Mouse (Mus musculus) heart, embryonic 11.5 days (tissue): ENCODE measurements around the gene Pnkp. TPM values are rescaled to one million over a fixed set of nuclear protein-coding genes. Genes with fewer than 3 reads are reported as not detected.

Experiments
- ATAC-seq: fragments of 200-750 bp; cut with Nextera tagmentation; replicated peaks from 2 replicates; pipeline ENCODE4 v1.8.0; 2017; ENCODE audit warnings: moderate library complexity; ENCODE audit not compliant: insufficient number of reproducible peaks, low FRiP score, low TSS enrichment
- H3K27ac ChIP-seq: fragments of 300-500 bp; sonication (generic); 2 replicates; pipeline ENCODE4 v1.5.1; 2014; ENCODE audit warnings: mild to moderate bottlenecking, low read depth, low read length
- H3K27me3 ChIP-seq: fragments of 300-500 bp; sonication (generic); 2 replicates; pipeline ENCODE4 v1.6.1; 2014; ENCODE audit warnings: mild to moderate bottlenecking, low read length, mixed read lengths; ENCODE audit not compliant: control insufficient read depth, insufficient read depth
- H3K36me3 ChIP-seq: fragments of 300-500 bp; sonication (generic); 2 replicates; pipeline ENCODE4 v1.6.1; 2014; ENCODE audit warnings: mild to moderate bottlenecking, low read length, moderate library complexity, mixed read lengths; ENCODE audit not compliant: control insufficient read depth, insufficient read depth
- H3K4me1 ChIP-seq: fragments of 300-500 bp; sonication (generic); 2 replicates; pipeline ENCODE4 v1.6.1; 2014; ENCODE audit warnings: low read length; ENCODE audit not compliant: control insufficient read depth, insufficient read depth
- H3K4me2 ChIP-seq: fragments of 300-500 bp; sonication (generic); 2 replicates; pipeline ENCODE4 v1.6.1; 2014; ENCODE audit warnings: mild to moderate bottlenecking, moderate library complexity
- H3K4me3 ChIP-seq: fragments of 300-500 bp; sonication (generic); 2 replicates; pipeline ENCODE4 v1.5.1; 2014; ENCODE audit warnings: low read depth, low read length
- H3K9ac ChIP-seq: fragments of 300-500 bp; sonication (generic); 2 replicates; pipeline ENCODE4 v1.6.1; 2014; ENCODE audit warnings: mild to moderate bottlenecking, low read depth, low read length, moderate library complexity
- H3K9me3 ChIP-seq: fragments of 300-500 bp; sonication (generic); replicated peaks from 2 replicates; pipeline ENCODE4 v1.6.1; 2016; ENCODE audit warnings: low read length; ENCODE audit not compliant: control insufficient read depth
- WGBS: fragments of 180-500 bp; shearing (Covaris S2); extraction: QIAGEN DNeasy Blood & Tissue Kit; methylation state at CpG from one replicate; pipeline ENCODE4 v1.1.7; 2014; ENCODE audit not compliant: insufficient replicate concordance; 5-methylcytosine and 5-hydroxymethylcytosine counted together
- polyA plus RNA-seq: library from polyadenylated mRNA; unstranded; fragments of >200 nt; fragmentation: Nextera tagmentation; extraction: Ambion mirVana; gene quantifications from 2 replicates; pipeline ENCODE4 v1.2.1, GENCODE M21; 2014

The Pnkp gene
- polyA plus RNA-seq, 1 experiment from 2014 or later = 18.9 TPM

GRCm38 (mm10) chr7:44877833-44878232, 20.9 kb downstream of the Pnkp start:
- ATAC-seq = no peak; the same call in 1 of the 2 replicates

DNA sequence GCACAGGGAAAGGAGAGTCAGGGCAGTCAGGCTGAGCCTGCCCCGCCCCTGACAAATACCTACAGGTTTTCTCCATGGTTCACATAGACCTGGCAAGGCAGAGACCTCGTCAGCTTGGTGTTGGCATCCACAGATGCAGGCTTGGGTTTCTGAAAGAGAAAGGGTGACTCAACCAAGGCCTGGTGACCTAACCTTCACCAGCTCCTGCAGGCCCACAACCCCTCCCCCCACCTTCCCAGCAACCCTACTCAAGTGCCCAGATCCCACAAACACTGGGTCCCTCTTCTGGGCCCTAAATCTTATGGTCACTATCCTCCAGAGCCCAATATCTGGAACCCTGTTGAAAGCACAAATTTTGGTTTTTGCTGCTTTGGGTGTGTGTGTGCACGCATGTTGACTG, 26.1 kb downstream of the Pnkp start:
- H3K9me3 ChIP-seq = no peaks in the 10 kb centered on the region
- H3K27me3 ChIP-seq = no peaks in the 10 kb centered on the region
- H3K9ac ChIP-seq = no peak overlapping the region
- no peak overlapping the region for H3K4me2 ChIP-seq
- ATAC-seq = no peak
- no peak overlapping the region for H3K4me3 ChIP-seq
- H3K36me3 ChIP-seq = peaks cover 48% of the 10 kb centered on the region
- no peak overlapping the region for H3K27ac ChIP-seq
- WGBS = 96% methylated on average over 3 of the region's 3 CpGs
- H3K4me1 ChIP-seq = 0 out of 2 replicates have a peak, but pooled peaks cover 10% of the 10 kb centered on the region

More at GRCm38 (mm10) chr7:44877833-44878232, 20.9 kb downstream of the Pnkp start:
- H3K9ac ChIP-seq = no peak overlapping the region
- WGBS = 67% methylated on average over 14 of the region's 14 CpGs
- peaks cover 24% of the 10 kb centered on the region for H3K4me1 ChIP-seq
- H3K4me2 ChIP-seq = no peak overlapping the region
- H3K36me3 ChIP-seq = peaks cover 41% of the 10 kb centered on the region
- H3K27ac ChIP-seq = peak overlapping the region; percentile 66
- no peak overlapping the region for H3K4me3 ChIP-seq
- H3K9me3 ChIP-seq = no peaks in the 10 kb centered on the region
- no peaks in the 10 kb centered on the region for H3K27me3 ChIP-seq

DNA sequence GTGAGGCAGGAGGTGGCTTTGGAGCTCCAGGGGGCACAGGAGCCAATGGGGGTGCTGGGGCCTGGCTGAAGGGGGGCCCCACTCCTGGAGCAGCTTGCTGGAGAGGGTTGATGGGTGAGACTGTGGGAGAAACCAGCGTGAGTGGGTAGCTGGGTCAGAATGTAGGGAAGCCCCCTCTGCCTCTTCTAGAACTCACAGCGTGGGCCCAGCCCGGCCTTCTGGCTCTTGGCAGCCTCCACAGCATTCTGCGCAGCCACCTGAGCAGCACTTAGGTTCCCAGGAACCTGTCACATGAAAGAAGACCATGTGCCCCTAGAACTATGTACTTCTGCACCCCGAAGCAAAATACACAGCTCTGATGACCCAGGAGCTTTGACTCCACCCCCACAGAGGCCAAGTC, 27.7 kb downstream of the Pnkp start:
- Histone ChIP-seq H3K4me1 (peaks cover 6% of the 10 kb centered on the region; the same call in 1 of the 2 replicates), H3K27me3 (no peaks in the 10 kb centered on the region), H3K4me2 (no peak overlapping the region), H3K9me3 (no peaks in the 10 kb centered on the region), H3K27ac (no peak overlapping the region), H3K9ac (no peak overlapping the region), H3K4me3 (no peak overlapping the region), H3K36me3 (peaks cover 41% of the 10 kb centered on the region)
- WGBS = 98% methylated on average over 5 of the region's 5 CpGs
- no peak for ATAC-seq

- Histone ChIP-seq H3K4me2 (no peak overlapping the region), H3K4me1 (peaks cover 15% of the 10 kb centered on the region), H3K4me3 (no peak overlapping the region), H3K27me3 (no peaks in the 10 kb centered on the region), H3K27ac (no peak overlapping the region), H3K9me3 (no peaks in the 10 kb centered on the region), H3K36me3 (peaks cover 19% of the 10 kb centered on the region), H3K9ac (no peak overlapping the region; the same call in 1 of the 2 replicates)
- ATAC-seq = no peak
- 85% methylated on average over 7 of the region's 7 CpGs for WGBS
Observed at GRCm38 (mm10) chr7:44886964-44887363, 30.0 kb downstream of the Pnkp start.

DNA sequence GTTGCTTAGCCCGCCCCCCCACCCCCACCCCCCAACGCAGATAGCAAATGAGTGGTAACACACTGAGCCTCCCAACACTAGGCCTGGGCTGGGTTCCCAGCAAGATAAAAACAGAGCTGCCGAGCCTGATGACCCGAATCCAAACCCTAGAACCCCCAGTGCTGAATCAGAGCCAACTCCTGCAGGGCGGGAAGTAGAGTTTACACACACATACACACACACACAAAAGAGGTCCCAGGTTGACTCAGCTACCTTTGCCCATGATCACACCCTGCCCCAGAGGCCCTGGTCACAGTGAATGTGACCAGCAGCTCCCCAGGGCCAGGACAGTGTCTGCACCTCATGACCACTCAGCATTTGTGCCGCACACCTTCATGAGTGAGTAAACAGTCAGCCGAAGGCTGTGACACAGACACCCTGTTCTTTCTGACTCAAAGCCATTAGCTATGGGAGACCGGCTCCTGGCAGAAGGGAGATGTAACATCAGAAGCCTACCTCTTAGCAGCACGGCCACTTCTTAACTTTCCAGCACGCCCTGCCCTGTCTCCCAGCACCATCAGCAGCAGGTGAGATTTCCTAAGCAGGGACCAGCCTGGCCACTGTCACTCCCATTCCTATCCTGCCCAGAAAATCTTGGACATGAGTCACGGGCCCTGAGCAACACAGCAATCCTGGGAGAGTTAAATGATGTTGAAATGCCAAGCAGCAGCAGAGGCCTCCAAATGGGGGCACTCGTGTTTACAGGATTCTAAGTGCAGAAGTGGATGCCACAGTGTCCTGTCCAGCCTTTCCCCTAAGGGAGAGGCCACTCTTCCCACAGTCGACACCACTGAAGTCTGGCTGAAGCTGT, 31.5 kb downstream of the Pnkp start:
- no peak for ATAC-seq
- Histone ChIP-seq H3K4me2 (no peak overlapping the region), H3K4me3 (no peak overlapping the region), H3K9me3 (no peaks in the 10 kb centered on the region), H3K27ac (no peak overlapping the region), H3K36me3 (peaks cover 8% of the 10 kb centered on the region; the same call in 1 of the 2 replicates), H3K27me3 (no peaks in the 10 kb centered on the region), H3K9ac (no peak overlapping the region), H3K4me1 (peaks cover 15% of the 10 kb centered on the region)
- WGBS = 82% methylated on average over 13 of the region's 13 CpGs

GRCm38 (mm10) chr7:44890180-44890579, 33.2 kb downstream of the Pnkp start:
- Histone ChIP-seq H3K4me1 (peaks cover 15% of the 10 kb centered on the region), H3K9me3 (no peaks in the 10 kb centered on the region), H3K9ac (no peak overlapping the region), H3K4me2 (no peak overlapping the region; the same call in 1 of the 2 replicates), H3K36me3 (no peaks in the 10 kb centered on the region), H3K27me3 (no peaks in the 10 kb centered on the region), H3K4me3 (no peak overlapping the region), H3K27ac (no peak overlapping the region)
- ATAC-seq = no peak
- WGBS = 79% methylated on average over 7 of the region's 7 CpGs

DNA sequence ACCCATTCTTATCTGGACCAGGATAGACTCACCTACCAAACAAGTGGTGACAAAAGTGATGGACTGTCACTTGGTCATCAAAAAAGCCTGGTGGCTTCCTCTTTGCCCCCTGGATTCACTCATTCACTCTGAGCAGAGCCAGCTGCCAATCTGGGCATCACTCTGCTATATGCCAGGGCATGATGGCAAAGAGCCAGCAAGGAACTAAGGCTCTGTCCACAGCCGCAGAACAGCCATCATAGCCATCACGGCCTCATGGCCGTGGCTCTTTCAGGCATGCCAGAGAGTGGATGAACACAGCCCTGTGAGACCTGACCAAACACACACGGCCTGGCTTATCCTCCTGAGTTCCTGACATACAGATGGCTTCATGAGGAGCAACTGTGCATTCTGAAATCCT, 33.8 kb downstream of the Pnkp start:
- Histone ChIP-seq H3K9ac (peak overlapping the region; percentile 2; the same call in 1 of the 2 replicates), H3K4me1 (peaks cover 15% of the 10 kb centered on the region)

DNA sequence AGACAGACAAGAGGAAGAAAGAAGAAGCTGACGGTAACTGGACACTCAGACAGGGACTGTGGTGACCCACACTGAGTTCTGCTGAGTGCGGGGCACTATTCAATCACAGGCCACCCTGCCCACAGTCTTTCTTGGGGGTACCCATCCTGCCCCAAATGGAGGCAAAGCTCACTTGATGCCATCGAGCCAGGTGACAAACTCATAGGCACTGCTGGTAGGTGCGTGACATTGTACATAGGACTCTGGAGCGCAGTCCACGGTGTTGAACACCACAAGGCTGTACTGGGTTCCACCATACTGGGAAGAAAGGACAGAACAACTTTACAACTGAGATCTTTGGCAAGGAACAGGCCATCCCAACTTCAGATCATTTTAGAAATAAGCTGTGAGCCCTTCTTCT, 34.7 kb downstream of the Pnkp start:
- peak overlapping the region; percentile 90 for H3K27ac ChIP-seq
- H3K9ac ChIP-seq = peak overlapping the region; percentile 91
- peak overlapping the region; percentile 81 for H3K4me3 ChIP-seq
- ATAC-seq = no peak
- H3K4me2 ChIP-seq = peak overlapping the region; percentile 85
- no peaks in the 10 kb centered on the region for H3K9me3 ChIP-seq
- WGBS = 27% methylated on average over 6 of the region's 6 CpGs
- H3K36me3 ChIP-seq = no peaks in the 10 kb centered on the region
- no peaks in the 10 kb centered on the region for H3K27me3 ChIP-seq
- peaks cover 18% of the 10 kb centered on the region for H3K4me1 ChIP-seq

More for the DNA sequence above, 33.8 kb downstream of the Pnkp start:
- Histone ChIP-seq H3K36me3 (no peaks in the 10 kb centered on the region), H3K4me2 (peak overlapping the region; percentile 85), H3K4me3 (peak overlapping the region; percentile 4; the same call in 1 of the 2 replicates), H3K27ac (no peak overlapping the region), H3K9me3 (no peaks in the 10 kb centered on the region), H3K27me3 (no peaks in the 10 kb centered on the region)
- 90% methylated on average over 4 of the region's 4 CpGs for WGBS
- ATAC-seq = no peak
